Mouse (Mus musculus) 416B (cell line): ENCODE measurements around the gene Sirt4.

Experiments used
- DNase-seq: peaks from one replicate; pipeline ENCODE4 v3.0.0; 2011; ENCODE audit warnings: low read depth

The Sirt4 gene

GRCm38 (mm10) chr5:115491771-115492322 is 7.3 kb upstream of the Sirt4 start:
- peak; percentile 89 for DNase-seq

- DNase-seq = peak; percentile 43
Measured at GRCm38 (mm10) chr5:115491076-115491475, 6.6 kb upstream of the Sirt4 start.

GRCm38 (mm10) chr5:115490638-115491000 is 6.1 kb upstream of the Sirt4 start:
- DNase-seq = no peak

GRCm38 (mm10) chr5:115489699-115490637 is 5.4 kb upstream of the Sirt4 start:
- peak; percentile 98 for DNase-seq

- peak; percentile 95 for DNase-seq
Measured at GRCm38 (mm10) chr5:115488841-115489698, 4.5 kb upstream of the Sirt4 start.

GRCm38 (mm10) chr5:115487942-115488580 is 3.5 kb upstream of the Sirt4 start:
- DNase-seq = peak; percentile 36

- DNase-seq = no peak
Measured at GRCm38 (mm10) chr5:115487353-115487752, 2.8 kb upstream of the Sirt4 start.

- no peak for DNase-seq
Measured at GRCm38 (mm10) chr5:115486726-115487125, 2.2 kb upstream of the Sirt4 start.

- DNase-seq = no peak
Measured at GRCm38 (mm10) chr5:115485489-115486205, 1.1 kb upstream of the Sirt4 start.

- DNase-seq = no peak
Measured at GRCm38 (mm10) chr5:115484996-115485395, 471 bp upstream of the Sirt4 start.

GRCm38 (mm10) chr5:115483385-115483784 is 1.1 kb downstream of the Sirt4 start:
- DNase-seq = peak; percentile 71

GRCm38 (mm10) chr5:115482390-115483265 is 1.9 kb downstream of the Sirt4 start:
- no peak for DNase-seq

- no peak for DNase-seq
Measured at GRCm38 (mm10) chr5:115480101-115480500, 4.4 kb downstream of the Sirt4 start.

GRCm38 (mm10) chr5:115479561-115479960 is 5.0 kb downstream of the Sirt4 start:
- no peak for DNase-seq

- DNase-seq = no peak
Measured at GRCm38 (mm10) chr5:115476107-115476727, 8.3 kb downstream of the Sirt4 start.

- no peak for DNase-seq
Measured at GRCm38 (mm10) chr5:115475337-115476106, 9.0 kb downstream of the Sirt4 start.

GRCm38 (mm10) chr5:115474174-115474828 is 10.2 kb downstream of the Sirt4 start:
- DNase-seq = peak; percentile 46

GRCm38 (mm10) chr5:115473191-115473590 is 11.3 kb downstream of the Sirt4 start:
- DNase-seq = peak; percentile 36
